Mouse (Mus musculus) hindbrain, embryonic 11.5 days (tissue): ENCODE measurements at regions not wholly inside any gene's neighbourhood (a gene's known extent, or its start where the extent isn't known, plus 50 kb on each side); places are given as distances from the start of the nearest gene placed in this dataset.
A peak's percentile ranks its signal among the peaks of the same experiment; 100 is the strongest.

Experiments
- ATAC-seq: fragments of 200-750 bp; cut with Nextera tagmentation; 2 replicates; pipeline ENCODE4 v1.8.0; 2017; ENCODE audit warnings: mild to moderate bottlenecking, moderate TSS enrichment, moderate library complexity; ENCODE audit not compliant: low FRiP score
- DNase-seq: peaks from one replicate; pipeline ENCODE4 v3.0.0-alpha.2; 2015; ENCODE audit warnings: low spot score
- H3K27ac ChIP-seq: fragments of 300-500 bp; sonication (generic); 2 replicates; pipeline ENCODE4 v1.5.1; 2014; ENCODE audit warnings: mild to moderate bottlenecking, low read depth, low read length
- H3K27me3 ChIP-seq: fragments of 300-500 bp; sonication (generic); 2 replicates; pipeline ENCODE4 v1.6.1; 2014; ENCODE audit warnings: mild to moderate bottlenecking, low read length, moderate library complexity, mixed read lengths; ENCODE audit not compliant: control insufficient read depth, insufficient read depth
- H3K36me3 ChIP-seq: fragments of 300-500 bp; sonication (generic); 2 replicates; pipeline ENCODE4 v1.6.1; 2014; ENCODE audit warnings: mild to moderate bottlenecking, low read length, moderate library complexity, mixed read lengths; ENCODE audit not compliant: control insufficient read depth, insufficient read depth
- H3K4me1 ChIP-seq: fragments of 300-500 bp; sonication (generic); replicated peaks from 2 replicates; pipeline ENCODE4 v1.6.1; 2014; ENCODE audit warnings: low read length, mixed read lengths; ENCODE audit not compliant: control insufficient read depth, insufficient read depth
- H3K4me2 ChIP-seq: fragments of 300-500 bp; sonication (generic); replicated peaks from 2 replicates; pipeline ENCODE4 v1.6.1; 2014; ENCODE audit warnings: mild to moderate bottlenecking, low read depth, low read length
- H3K4me3 ChIP-seq: fragments of 300-500 bp; sonication (generic); 2 replicates; pipeline ENCODE4 v1.5.1; 2014; ENCODE audit warnings: low read depth, low read length
- H3K9ac ChIP-seq: fragments of 300-500 bp; sonication (generic); 2 replicates; pipeline ENCODE4 v1.6.1; 2014; ENCODE audit warnings: low read depth, low read length
- H3K9me3 ChIP-seq: fragments of 300-500 bp; sonication (generic); 2 replicates; pipeline ENCODE4 v1.6.1; 2016; ENCODE audit warnings: low read length; ENCODE audit not compliant: control insufficient read depth
- WGBS: fragments of 180-500 bp; shearing (Covaris S2); extraction: QIAGEN DNeasy Blood & Tissue Kit; methylation state at CpG from one replicate; pipeline ENCODE4 v1.1.7; 2014; 5-methylcytosine and 5-hydroxymethylcytosine counted together

GRCm38 (mm10) chr10:105899677-105900076 lies 58.5 kb upstream of the Mettl25 start:
- peak; percentile 8 for DNase-seq
- 17% methylated on average over 1 of the region's 1 CpGs for WGBS
- H3K4me2 ChIP-seq, result no peak overlapping the region
- H3K27ac ChIP-seq, result no peak overlapping the region
- H3K27me3 ChIP-seq, result no peaks in the 10 kb centered on the region
- H3K36me3 ChIP-seq, result no peaks in the 10 kb centered on the region
- no peak overlapping the region for H3K9ac ChIP-seq
- no peaks in the 10 kb centered on the region for H3K4me1 ChIP-seq
- H3K9me3 ChIP-seq, result no peaks in the 10 kb centered on the region
- ATAC-seq, result peak; percentile 60; the same call in 1 of the 2 replicates
- no peak overlapping the region for H3K4me3 ChIP-seq

- no peak overlapping the region for H3K9ac ChIP-seq
- no peaks in the 10 kb centered on the region for H3K36me3 ChIP-seq
- H3K4me1 ChIP-seq, result no peaks in the 10 kb centered on the region
- H3K4me2 ChIP-seq, result no peak overlapping the region
- H3K27me3 ChIP-seq, result no peaks in the 10 kb centered on the region
- H3K27ac ChIP-seq, result no peak overlapping the region
- no peak overlapping the region for H3K4me3 ChIP-seq
- no peaks in the 10 kb centered on the region for H3K9me3 ChIP-seq
- no peak for DNase-seq
- ATAC-seq, result peak; percentile 19; the same call in 1 of the 2 replicates
- WGBS, result 71% methylated on average over 4 of the region's 4 CpGs
These were observed 58.0 kb upstream of the Mettl25 start for GRCm38 (mm10) chr10:105899225-105899624.
